Mouse (Mus musculus) layer of hippocampus, adult 9-10 months (tissue): ENCODE data around the gene H2-M10.4.
"Not testable (repeated sequence)": the region's sequence is repeated elsewhere in the genome, so short reads cannot be mapped to it uniquely, and the experiment has no call there.

ENCODE experiments used
- DNase-seq: peaks from one replicate; pipeline ENCODE4 v3.0.0; 2022; ENCODE audit warnings: low spot score

H2-M10.4 gene

GRCm38 (mm10) chr17:36462234-36462633, at the start of gene H2-M10.4:
Gene H2-M10.4, minus strand, starts transcription at chr17:36462334.
- no peak for DNase-seq

- DNase-seq = no peak
Observed at GRCm38 (mm10) chr17:36503910-36504309, 41.8 kb upstream of the H2-M10.4 start.

GRCm38 (mm10) chr17:36500435-36500834, 38.3 kb upstream of the H2-M10.4 start:
- DNase-seq = no peak

GRCm38 (mm10) chr17:36488181-36488580, 26.0 kb upstream of the H2-M10.4 start:
- DNase-seq = not testable (repeated sequence)

- no peak for DNase-seq
Observed at GRCm38 (mm10) chr17:36486687-36487230, 24.6 kb upstream of the H2-M10.4 start.

GRCm38 (mm10) chr17:36483865-36484264, 21.7 kb upstream of the H2-M10.4 start:
- DNase-seq = no peak

- DNase-seq = no peak
Observed at GRCm38 (mm10) chr17:36456260-36456659, 5.9 kb downstream of the H2-M10.4 start.

- no peak for DNase-seq
Observed at GRCm38 (mm10) chr17:36431411-36431810, 30.7 kb downstream of the H2-M10.4 start.

- peak; percentile 15 for DNase-seq
Observed at GRCm38 (mm10) chr17:36418091-36418754, 43.9 kb downstream of the H2-M10.4 start.

- no peak for DNase-seq
Observed at GRCm38 (mm10) chr17:36417416-36417815, 44.7 kb downstream of the H2-M10.4 start.

- no peak for DNase-seq
Observed at GRCm38 (mm10) chr17:36415407-36415806, 46.7 kb downstream of the H2-M10.4 start.

GRCm38 (mm10) chr17:36414361-36414760, 47.8 kb downstream of the H2-M10.4 start:
- DNase-seq = no peak
